Mouse (Mus musculus): ENCODE results near the gene Gm7876. TPM values are rescaled to one million over a fixed set of nuclear protein-coding genes. Genes with fewer than 3 reads are reported as not detected.
"Not testable (repeated sequence)": the region's sequence is repeated elsewhere in the genome, so short reads cannot be mapped to it uniquely, and the experiment has no call there.

Gene Gm7876
- total RNA-seq (2021), result not detected
- long read RNA-seq, experiment 1, result 0 reads
- long read RNA-seq, experiment 2, result 0 reads

GRCm38 (mm10) chr14:4708938-4709337, at the start of gene Gm7876:
Gene Gm7876, plus strand, starts transcription at chr14:4709238.
- not testable (repeated sequence) for DNase-seq

- not testable (repeated sequence) for DNase-seq
These were observed 45.1 kb upstream of the Gm7876 start, which contains the start of gene Gm3239 for GRCm38 (mm10) chr14:4663892-4664291. Gene Gm3239, plus strand, starts transcription at chr14:4664192.

GRCm38 (mm10) chr14:4726038-4726880, 17.2 kb downstream of the Gm7876 start, which contains the start of gene Gm3252:
Gene Gm3252, plus strand, starts transcription at chr14:4726775.
- not testable (repeated sequence) for DNase-seq

Other genes with a start within 250 kb of the Gm7876 start
- gene Gm3182, start 227.5 kb upstream of the Gm7876 start, total RNA-seq (2021), result not detected
- not detected for gene Gm3047, start 153.8 kb upstream of the Gm7876 start, total RNA-seq (2021)
- gene Gm8159, start 76.9 kb upstream of the Gm7876 start, total RNA-seq (2021), result not detected
- not detected for gene Gm3239, start 45.0 kb upstream of the Gm7876 start, total RNA-seq (2021)
- gene Gm3252, start 17.5 kb downstream of the Gm7876 start, total RNA-seq (2021), result not detected
- not detected for gene Gm9602, start 67.1 kb downstream of the Gm7876 start, total RNA-seq (2021)
- gene Gm3269, start 128.9 kb downstream of the Gm7876 start, total RNA-seq (2021), result not detected
- 1 to 10 TPM in 1 of 2 experiments, not detected in 1; 1.6 TPM for gene Gm3264, start 146.3 kb downstream of the Gm7876 start, total RNA-seq (2021)
- gene Gm3278, start 183.2 kb downstream of the Gm7876 start, total RNA-seq (2021), result not detected